Mouse (Mus musculus): Measurements from ENCODE around the gene Smc1b. TPM values are rescaled to one million over a fixed set of nuclear protein-coding genes. Genes with fewer than 3 reads are reported as not detected.

The Smc1b gene
- polyA plus RNA-seq, 1 experiment from 2014 or later: not detected

- H3K4me3 ChIP-seq (ENCODE audit: inconsistent target): no peak overlapping the region
- H3K79me2 ChIP-seq (ENCODE audit: inconsistent target): no peaks in the 10 kb centered on the region
- H3K27ac ChIP-seq: no peak overlapping the region
- 83% methylated on average over 4 of the region's 4 CpGs for WGBS (ENCODE audit: missing documents)
- no peaks in the 10 kb centered on the region for H3K36me3 ChIP-seq (ENCODE audit: inconsistent target)
Observed at GRCm38 (mm10) chr15:85026197-85026596, 105.6 kb downstream of the Smc1b start.

- WGBS (ENCODE audit: missing documents): 60% methylated on average over 4 of the region's 4 CpGs
- Histone ChIP-seq H3K27ac (no peak overlapping the region), H3K4me3 (ENCODE audit: inconsistent target) (no peak overlapping the region), H3K79me2 (ENCODE audit: inconsistent target) (no peaks in the 10 kb centered on the region), H3K36me3 (ENCODE audit: inconsistent target) (no peaks in the 10 kb centered on the region)
Observed at GRCm38 (mm10) chr15:85022211-85022610, 109.6 kb downstream of the Smc1b start.

DNA sequence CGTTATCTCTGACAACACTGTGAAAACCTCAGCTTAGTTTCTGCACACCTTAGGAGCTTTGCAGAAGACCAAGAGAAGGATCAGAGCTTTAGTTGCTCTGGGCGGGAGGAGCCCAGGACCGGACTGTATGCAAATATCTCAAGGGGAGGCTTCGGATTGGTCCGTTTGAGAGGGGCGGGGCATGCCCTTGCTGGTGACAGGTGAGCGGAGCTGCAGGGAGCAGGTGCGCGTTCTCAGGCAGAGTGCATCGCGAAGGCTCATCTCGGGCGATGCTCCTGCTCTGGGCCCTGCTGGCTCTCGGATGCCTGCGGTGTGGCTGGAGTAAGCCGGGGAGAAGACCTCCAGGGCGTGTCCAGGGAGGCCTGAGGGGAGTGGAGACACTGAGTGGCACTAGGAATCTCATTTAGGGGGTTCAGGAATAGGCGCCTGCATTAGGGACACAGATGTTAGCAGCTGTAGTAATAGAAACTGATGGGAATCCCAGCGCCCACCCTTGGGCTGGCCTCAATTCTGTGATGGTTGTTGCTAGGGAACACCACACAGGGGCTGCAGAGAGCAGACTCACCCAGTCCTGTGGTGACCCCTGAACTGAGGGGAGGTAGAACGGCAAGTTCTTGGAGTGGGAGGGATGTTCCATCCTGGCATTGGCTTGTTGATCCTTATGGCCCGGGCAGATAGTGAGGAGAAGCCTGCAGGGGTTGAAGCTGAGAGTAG lies 114.7 kb downstream of the Smc1b start, which contains the start of gene Upk3a:
Gene Upk3a, plus strand, starts transcription at position 191 of the 714 bp plus-strand sequence.
- Histone ChIP-seq H3K36me3 (ENCODE audit: inconsistent target) (no peaks in the 10 kb centered on the region), H3K79me2 (ENCODE audit: inconsistent target) (no peaks in the 10 kb centered on the region), H3K27ac (no peak within 1 kb of the TSS), H3K4me3 (ENCODE audit: inconsistent target) (no peak within 1 kb of the TSS)
- 18% methylated on average over 21 of the region's 21 CpGs for WGBS (ENCODE audit: missing documents)

- H3K79me2 ChIP-seq (ENCODE audit: inconsistent target): no peaks in the 10 kb centered on the region
- 96% methylated on average over 11 of the region's 11 CpGs for whole genome bisulfite sequencing (ENCODE audit: missing documents)
- H3K4me3 ChIP-seq (ENCODE audit: inconsistent target): no peak overlapping the region
- H3K36me3 ChIP-seq (ENCODE audit: inconsistent target): no peaks in the 10 kb centered on the region
- no peak overlapping the region for H3K27ac ChIP-seq
Observed at GRCm38 (mm10) chr15:85015771-85016170, 116.0 kb downstream of the Smc1b start.

Other genes starting within 250 kb of the Smc1b start
- gene Gm29666, start 211.9 kb downstream of the Smc1b start, polyA plus RNA-seq (2018): 0.15 to 0.34 TPM (median 0.26 TPM) in 3 replicates
- 36.1 to 79.2 TPM (median 38.4 TPM) in 3 replicates for gene Nup50, start 208.6 kb downstream of the Smc1b start, polyA plus RNA-seq (2018)
- gene 5031439G07Rik, start 143.4 kb downstream of the Smc1b start, polyA plus RNA-seq (2018): 96.5 to 136 TPM (median 117 TPM) in 3 replicates
- not detected in 3 replicates for gene Upk3a, start 114.8 kb downstream of the Smc1b start, polyA plus RNA-seq (2018)
- gene Fam118a, start 103.0 kb downstream of the Smc1b start, polyA plus RNA-seq (2018): 5.4 to 11.3 TPM (median 6.8 TPM) in 3 replicates
- gene Ribc2, start 114 bp upstream of the Smc1b start, polyA plus RNA-seq (2018): not detected in 3 replicates
- not detected in 3 replicates for gene Fbln1, start 74.0 kb upstream of the Smc1b start, polyA plus RNA-seq (2018)
- gene Atxn10, start 204.3 kb upstream of the Smc1b start, polyA plus RNA-seq (2018): 72.4 to 117 TPM (median 107 TPM) in 3 replicates